Mouse (Mus musculus) midbrain, embryonic 11.5 days (tissue): ENCODE data around the gene Epha1. TPM values are rescaled to one million over a fixed set of nuclear protein-coding genes. Genes with fewer than 3 reads are reported as not detected.

Experiments used
- ATAC-seq: fragments of 200-750 bp; cut with Nextera tagmentation; 2 replicates; pipeline ENCODE4 v1.8.0; 2017; ENCODE audit warnings: moderate TSS enrichment, moderate library complexity; ENCODE audit not compliant: low FRiP score
- DNase-seq: peaks from one replicate; pipeline ENCODE4 v3.0.0; 2015; ENCODE audit warnings: low spot score; ENCODE audit errors: missing footprints
- H3K27ac ChIP-seq: fragments of 300-500 bp; sonication (generic); 2 replicates; pipeline ENCODE4 v1.5.1; 2014; ENCODE audit warnings: low read depth, low read length
- H3K27me3 ChIP-seq: fragments of 300-500 bp; sonication (generic); 2 replicates; pipeline ENCODE4 v1.6.1; 2014; ENCODE audit warnings: mild to moderate bottlenecking, low read length, moderate library complexity, mixed read lengths; ENCODE audit not compliant: control insufficient read depth, insufficient read depth
- H3K36me3 ChIP-seq: fragments of 300-500 bp; sonication (generic); 2 replicates; pipeline ENCODE4 v1.6.1; 2014; ENCODE audit warnings: mild to moderate bottlenecking, low read length, moderate library complexity, mixed read lengths; ENCODE audit not compliant: control insufficient read depth, insufficient read depth
- H3K4me1 ChIP-seq: fragments of 300-500 bp; sonication (generic); 2 replicates; pipeline ENCODE4 v1.6.1; 2014; ENCODE audit warnings: low read length; ENCODE audit not compliant: control insufficient read depth, insufficient read depth
- H3K4me2 ChIP-seq: fragments of 300-500 bp; sonication (generic); 2 replicates; pipeline ENCODE4 v1.6.1; 2014; ENCODE audit warnings: mild to moderate bottlenecking, moderate library complexity
- H3K4me3 ChIP-seq: fragments of 300-500 bp; sonication (generic); 2 replicates; pipeline ENCODE4 v1.5.1; 2014; ENCODE audit warnings: low read depth, low read length
- H3K9ac ChIP-seq: fragments of 300-500 bp; sonication (generic); 2 replicates; pipeline ENCODE4 v1.6.1; 2014; ENCODE audit warnings: low read length
- H3K9me3 ChIP-seq: fragments of 300-500 bp; sonication (generic); 2 replicates; pipeline ENCODE4 v1.6.1; 2016; ENCODE audit warnings: low read length; ENCODE audit not compliant: control insufficient read depth
- WGBS: fragments of 180-500 bp; shearing (Covaris S2); extraction: QIAGEN DNeasy Blood & Tissue Kit; methylation state at CpG from one replicate; pipeline ENCODE4 v1.1.7; 2014; 5-methylcytosine and 5-hydroxymethylcytosine counted together
- polyA plus RNA-seq: library from polyadenylated mRNA; unstranded; fragments of >200 nt; fragmentation: Nextera tagmentation; extraction: Ambion mirVana; gene quantifications from 2 replicates; pipeline ENCODE4 v1.2.1, GENCODE M21; 2014

The Epha1 gene
- polyA plus RNA-seq, 1 experiment from 2014 or later: 0.66 TPM

DNA sequence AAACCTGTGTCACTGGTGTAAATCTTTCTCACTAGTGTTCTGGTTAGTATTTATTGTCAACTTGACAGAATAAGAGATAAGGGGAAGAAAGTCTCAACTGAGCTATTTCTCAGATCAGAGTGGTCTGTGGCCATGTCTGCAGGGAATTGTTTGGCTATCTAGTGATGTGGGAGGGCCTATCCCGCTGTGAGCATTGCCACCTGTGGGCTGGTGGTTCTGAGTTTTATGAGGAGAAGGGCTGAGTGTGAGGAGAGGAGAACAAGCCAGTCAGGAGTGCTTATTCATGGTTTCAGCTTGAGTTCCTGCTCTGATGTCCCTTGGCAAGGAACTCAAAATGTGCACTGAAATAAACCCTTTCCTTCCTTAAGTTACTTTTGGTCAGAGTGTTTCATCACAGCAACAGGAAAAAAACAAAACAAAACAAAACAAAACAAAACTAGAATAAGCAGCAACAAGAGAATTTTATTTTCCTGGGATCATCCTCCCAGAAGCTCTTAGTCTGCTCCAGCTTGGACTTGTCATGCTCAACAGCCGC lies 18.8 kb upstream of the Epha1 start:
- H3K9me3 ChIP-seq: no peaks in the 10 kb centered on the region
- DNase-seq (no peak), ATAC-seq (no peak)
- WGBS: 60% methylated on average over 2 of the region's 2 CpGs
- no peaks in the 10 kb centered on the region for H3K27me3 ChIP-seq
- H3K4me3 ChIP-seq: no peak overlapping the region
- H3K27ac ChIP-seq: no peak overlapping the region
- no peak overlapping the region for H3K9ac ChIP-seq
- H3K36me3 ChIP-seq: no peaks in the 10 kb centered on the region
- no peak overlapping the region for H3K4me2 ChIP-seq
- H3K4me1 ChIP-seq: no peaks in the 10 kb centered on the region

- Histone ChIP-seq H3K4me1 (no peaks in the 10 kb centered on the region), H3K4me2 (no peak overlapping the region)
Observed at GRCm38 (mm10) chr6:42385635-42386034, 12.6 kb upstream of the Epha1 start.

GRCm38 (mm10) chr6:42383360-42383759 lies 10.3 kb upstream of the Epha1 start:
- H3K27me3 ChIP-seq: no peaks in the 10 kb centered on the region
- H3K36me3 ChIP-seq: no peaks in the 10 kb centered on the region
- H3K4me1 ChIP-seq: no peaks in the 10 kb centered on the region
- no peaks in the 10 kb centered on the region for H3K9me3 ChIP-seq
- no peak for ATAC-seq
- no peak overlapping the region for H3K27ac ChIP-seq
- no peak overlapping the region for H3K4me3 ChIP-seq
- DNase-seq: peak; percentile 51
- no peak overlapping the region for H3K9ac ChIP-seq
- WGBS: 91% methylated on average over 5 of the region's 5 CpGs
- no peak overlapping the region for H3K4me2 ChIP-seq

More at GRCm38 (mm10) chr6:42385635-42386034, 12.6 kb upstream of the Epha1 start:
- Histone ChIP-seq H3K36me3 (no peaks in the 10 kb centered on the region), H3K27ac (no peak overlapping the region), H3K27me3 (no peaks in the 10 kb centered on the region), H3K4me3 (no peak overlapping the region), H3K9me3 (no peaks in the 10 kb centered on the region), H3K9ac (no peak overlapping the region)
- 85% methylated on average over 4 of the region's 4 CpGs for WGBS
- peak; percentile 21 for DNase-seq
- no peak for ATAC-seq

DNA sequence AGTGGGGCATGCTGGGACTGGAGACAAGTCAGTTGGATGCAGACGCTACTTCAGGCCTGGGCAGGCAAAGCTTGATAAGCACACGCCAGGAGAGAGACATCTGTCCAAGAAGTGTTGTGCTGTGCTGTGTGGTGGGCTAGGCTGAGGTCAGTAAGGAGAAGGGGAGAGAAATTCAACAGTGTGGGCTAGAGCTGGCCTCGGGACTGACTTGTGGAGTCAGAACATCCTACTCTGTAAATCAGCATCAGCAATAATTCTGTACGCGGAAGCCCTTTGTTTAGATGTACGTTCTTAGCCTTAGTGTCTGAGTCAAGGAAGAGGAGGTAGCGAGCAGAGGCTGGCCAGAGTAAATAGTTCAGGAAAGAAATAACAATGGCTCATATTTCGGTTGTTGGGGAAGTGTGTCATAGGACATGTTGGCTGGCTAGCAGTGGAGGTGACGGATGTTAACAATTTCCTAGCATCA lies 8.9 kb upstream of the Epha1 start:
- Histone ChIP-seq H3K9me3 (no peaks in the 10 kb centered on the region), H3K27me3 (no peaks in the 10 kb centered on the region), H3K4me1 (no peaks in the 10 kb centered on the region), H3K4me3 (no peak overlapping the region), H3K4me2 (no peak overlapping the region), H3K36me3 (no peaks in the 10 kb centered on the region), H3K9ac (no peak overlapping the region), H3K27ac (no peak overlapping the region)
- ATAC-seq: no peak
- WGBS: 76% methylated on average over 9 of the region's 9 CpGs
- peak; percentile 68 for DNase-seq

- Histone ChIP-seq H3K27ac (no peak overlapping the region), H3K9ac (no peak overlapping the region), H3K9me3 (no peaks in the 10 kb centered on the region), H3K27me3 (no peaks in the 10 kb centered on the region; the same call in 1 of the 2 replicates), H3K4me1 (no peaks in the 10 kb centered on the region), H3K4me2 (no peak overlapping the region), H3K4me3 (no peak overlapping the region), H3K36me3 (no peaks in the 10 kb centered on the region)
- 28% methylated on average over 2 of the region's 2 CpGs for WGBS
- DNase-seq: peak; percentile 86
- ATAC-seq: no peak
Observed at GRCm38 (mm10) chr6:42381221-42381620, 8.2 kb upstream of the Epha1 start.

- no peak overlapping the region for H3K4me3 ChIP-seq
- no peak overlapping the region for H3K27ac ChIP-seq
- ATAC-seq (peak; percentile 47; the same call in 1 of the 2 replicates), DNase-seq (peak; percentile 88)
- 3% methylated on average over 8 of the region's 8 CpGs for WGBS
- H3K36me3 ChIP-seq: no peaks in the 10 kb centered on the region
- no peaks in the 10 kb centered on the region for H3K4me1 ChIP-seq
- H3K9ac ChIP-seq: 0 out of 2 replicates have a peak overlapping the region, but pooled peaks have one; percentile 27
- H3K27me3 ChIP-seq: no peaks in the 10 kb centered on the region; the same call in 1 of the 2 replicates
- no peaks in the 10 kb centered on the region for H3K9me3 ChIP-seq
- no peak overlapping the region for H3K4me2 ChIP-seq
Observed at GRCm38 (mm10) chr6:42380416-42381144, 7.5 kb upstream of the Epha1 start.

- Histone ChIP-seq H3K9me3 (no peaks in the 10 kb centered on the region), H3K4me1 (no peaks in the 10 kb centered on the region), H3K27ac (no peak overlapping the region), H3K9ac (no peak overlapping the region), H3K36me3 (no peaks in the 10 kb centered on the region), H3K4me3 (no peak overlapping the region), H3K4me2 (no peak overlapping the region), H3K27me3 (peaks cover 2% of the 10 kb centered on the region)
- no peak for DNase-seq
- ATAC-seq: no peak
- 41% methylated on average over 3 of the region's 3 CpGs for WGBS
Observed at GRCm38 (mm10) chr6:42379551-42379950, 6.5 kb upstream of the Epha1 start.

- H3K4me2 ChIP-seq: no peak overlapping the region
- no peak overlapping the region for H3K9ac ChIP-seq
- peaks cover 8% of the 10 kb centered on the region for H3K4me1 ChIP-seq
- no peaks in the 10 kb centered on the region for H3K9me3 ChIP-seq
- ATAC-seq: no peak
- no peak for DNase-seq
- whole genome bisulfite sequencing: 56% methylated on average over 5 of the region's 5 CpGs
- H3K36me3 ChIP-seq: no peaks in the 10 kb centered on the region
- no peak overlapping the region for H3K4me3 ChIP-seq
- H3K27me3 ChIP-seq: peaks cover 7% of the 10 kb centered on the region
- H3K27ac ChIP-seq: no peak overlapping the region
Observed at GRCm38 (mm10) chr6:42377280-42377679, 4.2 kb upstream of the Epha1 start.

- Histone ChIP-seq H3K4me1 (peaks cover 8% of the 10 kb centered on the region), H3K27me3 (peaks cover 13% of the 10 kb centered on the region), H3K4me2 (no peak overlapping the region), H3K9ac (no peak overlapping the region), H3K36me3 (no peaks in the 10 kb centered on the region), H3K9me3 (no peaks in the 10 kb centered on the region), H3K27ac (no peak overlapping the region), H3K4me3 (no peak overlapping the region)
- 67% methylated on average over 6 of the region's 6 CpGs for WGBS
- DNase-seq (no peak), ATAC-seq (no peak)
Observed at GRCm38 (mm10) chr6:42376504-42377019, 3.5 kb upstream of the Epha1 start.
